Mouse (Mus musculus): ENCODE data around the gene Mei1. TPM values are rescaled to one million over a fixed set of nuclear protein-coding genes. Genes with fewer than 3 reads are reported as not detected.

Mei1 gene
- polyA plus RNA-seq, 1 experiment = 0.01 TPM

DNA sequence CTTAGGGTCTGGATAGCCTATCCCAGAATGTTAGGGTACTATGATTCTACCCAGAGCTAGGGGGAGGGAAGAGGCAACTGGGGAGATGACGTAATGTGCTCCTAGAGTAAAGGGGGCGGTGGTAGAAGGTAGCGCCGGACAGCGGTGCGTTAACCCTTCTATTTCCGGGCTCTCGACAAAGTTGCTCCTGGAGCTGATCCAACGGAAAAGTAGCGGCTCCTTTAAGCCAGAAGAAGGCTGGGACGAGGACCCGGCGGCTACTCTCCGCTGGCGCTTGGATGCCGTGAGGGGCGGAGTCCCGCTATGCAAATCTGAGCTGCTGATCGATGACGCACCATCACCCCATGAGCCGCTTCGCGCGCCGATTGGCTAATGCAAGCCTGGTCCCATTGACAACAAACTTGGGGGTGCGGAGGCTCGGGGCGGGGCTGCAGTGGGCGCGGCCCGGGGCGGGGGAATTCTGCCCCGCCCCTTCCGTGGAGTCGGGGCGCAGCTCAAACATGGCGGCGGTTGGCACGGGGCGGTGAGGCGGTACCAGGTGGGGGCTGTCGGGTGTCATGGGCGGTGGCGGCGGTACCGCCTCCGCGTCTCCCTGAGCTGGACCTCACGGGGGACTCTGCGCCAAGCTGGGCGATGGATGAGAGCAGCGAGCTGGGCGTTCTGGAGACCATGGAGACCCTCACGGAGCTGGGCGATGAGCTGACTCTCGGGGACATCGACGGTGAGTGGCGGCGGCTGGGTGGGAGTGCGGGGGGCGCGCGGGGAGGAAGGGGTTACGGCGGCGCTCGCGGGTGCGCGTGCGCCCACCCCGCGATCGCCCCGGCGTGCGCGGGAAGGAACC lies 77.2 kb downstream of the Mei1 start, which contains the start of gene Srebf2:
Gene Srebf2 (plus strand): TSS at position 412 of the 841 bp plus-strand sequence.
- TF ChIP-seq TCF12 (IDR thresholded peaks at IDR 0.05; ENCODE audit: insufficient read depth, poor library complexity, severe bottlenecking) (no peak), MYOD1 (IDR thresholded peaks at IDR 0.05; ENCODE audit: control insufficient read depth in 1 of 3, insufficient read length in 2 of 3, low read depth in 2 of 3) (peak in 2 of 3 experiments; percentile 47 to 88), CEBPB (IDR thresholded peaks at IDR 0.05; ENCODE audit: insufficient read depth, poor library complexity, severe bottlenecking) (no peak), POLR2A (IDR thresholded peaks at IDR 0.05; ENCODE audit: insufficient read length, low read depth) (peak; percentile 95), SRF (IDR thresholded peaks at IDR 0.05; ENCODE audit: control insufficient read depth, insufficient read length, low read depth) (peak; percentile 77), E2F4 (IDR thresholded peaks at IDR 0.05; ENCODE audit: insufficient read depth) (no peak), REST (IDR thresholded peaks at IDR 0.05; ENCODE audit: insufficient read depth, insufficient read length) (peak; percentile 72), MYOG (IDR thresholded peaks at IDR 0.05; ENCODE audit: control insufficient read depth in 1 of 3, insufficient read depth in 1 of 3, insufficient read length in 2 of 3, low read depth in 2 of 3) (peak in 1 of 3 experiments; percentile 66), TCF3 (IDR thresholded peaks at IDR 0.05; ENCODE audit: insufficient read length, low read depth) (peak; percentile 53), MAX (IDR thresholded peaks at IDR 0.05; ENCODE audit: low read depth) (no peak), POLR2AphosphoS2 (IDR thresholded peaks at IDR 0.05; ENCODE audit: insufficient read length, low read depth) (peak; percentile 96)
- Histone ChIP-seq H3K4me2 (ENCODE audit: low read depth) (peak within 1 kb of the TSS; percentile 89), H3K79me2 (ENCODE audit: control insufficient read depth, insufficient read depth) (peaks cover 42% of the 10 kb centered on the region), H3K4me3 (peak within 1 kb of the TSS; percentile 67), H3K27me3 (ENCODE audit: control insufficient read depth, insufficient read depth, insufficient read length) (no peaks in the 10 kb centered on the region), H3K36me3 (ENCODE audit: control insufficient read depth, insufficient read depth) (peaks cover 19% of the 10 kb centered on the region), H3ac (ENCODE audit: control insufficient read depth, insufficient read length) (peak within 1 kb of the TSS; percentile 48)

DNA sequence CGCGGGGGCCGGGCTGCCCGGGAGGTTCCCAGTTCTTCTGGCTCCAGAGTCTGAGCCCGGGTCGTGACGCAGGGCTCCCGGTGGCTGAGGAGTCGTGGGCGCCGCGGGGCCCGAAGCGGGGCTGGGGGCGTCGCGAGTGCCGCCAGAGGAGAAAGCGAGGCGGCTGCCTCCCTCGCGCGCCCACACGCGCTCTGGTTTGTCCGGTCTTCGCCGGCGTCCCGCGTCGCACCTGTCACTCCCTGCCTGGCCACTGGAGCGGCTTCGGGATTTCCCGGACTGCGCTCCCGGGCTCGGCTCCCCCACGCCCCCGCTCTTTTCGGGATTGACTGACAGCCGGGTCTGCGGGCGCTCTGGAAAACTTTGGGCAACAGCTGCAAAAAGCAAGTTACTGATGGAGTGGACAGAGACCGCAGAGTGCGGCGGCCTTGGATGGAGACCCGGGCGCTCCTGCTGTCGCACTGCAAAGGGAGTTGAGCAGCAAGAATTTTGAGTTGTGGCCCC lies 77.9 kb downstream of the Mei1 start:
- peaks cover 49% of the 10 kb centered on the region for H3K79me2 ChIP-seq (ENCODE audit: control insufficient read depth, insufficient read depth)
- peak overlapping the region; percentile 48 for H3ac ChIP-seq (ENCODE audit: control insufficient read depth, insufficient read length)
- H3K4me3 ChIP-seq = peak overlapping the region; percentile 67
- no peak for TF ChIP-seq SRF (IDR thresholded peaks at IDR 0.05; ENCODE audit: control insufficient read depth, insufficient read length, low read depth)
- peak; percentile 82 to 96 (median 96) for TF ChIP-seq MYOG (IDR thresholded peaks at IDR 0.05; ENCODE audit: control insufficient read depth in 1 of 3, insufficient read depth in 1 of 3, insufficient read length in 2 of 3, low read depth in 2 of 3)
- TF ChIP-seq MYOD1 (IDR thresholded peaks at IDR 0.05; ENCODE audit: control insufficient read depth in 1 of 3, insufficient read length in 2 of 3, low read depth in 2 of 3) = peak; percentile 81 to 97 (median 95)
- TF ChIP-seq MAX (IDR thresholded peaks at IDR 0.05; ENCODE audit: low read depth) = no peak
- no peak for TF ChIP-seq CEBPB (IDR thresholded peaks at IDR 0.05; ENCODE audit: insufficient read depth, poor library complexity, severe bottlenecking)
- TF ChIP-seq POLR2A (IDR thresholded peaks at IDR 0.05; ENCODE audit: insufficient read length, low read depth) = peak; percentile 76
- TF ChIP-seq TCF12 (IDR thresholded peaks at IDR 0.05; ENCODE audit: insufficient read depth, poor library complexity, severe bottlenecking) = peak; percentile 94
- no peak for TF ChIP-seq REST (IDR thresholded peaks at IDR 0.05; ENCODE audit: insufficient read depth, insufficient read length)
- peak; percentile 80 for TF ChIP-seq TCF3 (IDR thresholded peaks at IDR 0.05; ENCODE audit: insufficient read length, low read depth)
- TF ChIP-seq E2F4 (IDR thresholded peaks at IDR 0.05; ENCODE audit: insufficient read depth) = peak; percentile 23
- TF ChIP-seq USF1 (IDR thresholded peaks at IDR 0.05; ENCODE audit: low read depth) = no peak
- TF ChIP-seq POLR2AphosphoS2 (IDR thresholded peaks at IDR 0.05; ENCODE audit: insufficient read length, low read depth) = peak; percentile 75
- H3K4me2 ChIP-seq (ENCODE audit: low read depth) = peak overlapping the region; percentile 88
- H3K27me3 ChIP-seq (ENCODE audit: control insufficient read depth, insufficient read depth, insufficient read length) = no peaks in the 10 kb centered on the region
- peaks cover 14% of the 10 kb centered on the region for H3K36me3 ChIP-seq (ENCODE audit: control insufficient read depth, insufficient read depth)

DNA sequence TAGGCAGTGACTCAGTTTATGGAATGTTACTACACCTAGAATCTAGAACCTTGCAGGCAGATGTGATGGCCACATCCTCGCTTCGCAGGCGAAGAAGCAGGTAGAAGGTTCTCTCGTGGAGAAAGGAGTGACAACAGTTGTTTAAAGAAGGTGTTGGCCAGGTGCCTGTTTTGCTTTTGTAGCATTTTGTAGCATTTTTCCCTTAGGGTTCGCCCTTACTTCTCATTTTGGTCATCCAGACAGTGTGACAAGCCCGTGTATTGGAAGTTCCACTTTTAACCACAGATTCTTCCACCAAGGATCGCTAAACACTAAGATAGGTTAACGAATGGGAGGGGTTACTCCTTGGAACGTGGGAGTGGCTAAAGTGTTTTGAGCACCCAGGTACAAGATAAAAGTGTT lies 78.7 kb downstream of the Mei1 start:
- Histone ChIP-seq H3K36me3 (ENCODE audit: control insufficient read depth, insufficient read depth) (peaks cover 19% of the 10 kb centered on the region), H3K4me3 (peak overlapping the region; percentile 67), H3K4me2 (ENCODE audit: low read depth) (peak overlapping the region; percentile 88), H3K79me2 (ENCODE audit: control insufficient read depth, insufficient read depth) (peaks cover 58% of the 10 kb centered on the region), H3ac (ENCODE audit: control insufficient read depth, insufficient read length) (peak overlapping the region; percentile 48), H3K27me3 (ENCODE audit: control insufficient read depth, insufficient read depth, insufficient read length) (no peaks in the 10 kb centered on the region)
- TF ChIP-seq REST (IDR thresholded peaks at IDR 0.05; ENCODE audit: insufficient read depth, insufficient read length) (no peak), TCF3 (IDR thresholded peaks at IDR 0.05; ENCODE audit: insufficient read length, low read depth) (no peak), POLR2A (IDR thresholded peaks at IDR 0.05; ENCODE audit: insufficient read length, low read depth) (no peak), MYOD1 (IDR thresholded peaks at IDR 0.05; ENCODE audit: control insufficient read depth in 1 of 3, insufficient read length in 2 of 3, low read depth in 2 of 3) (no peak), TCF12 (IDR thresholded peaks at IDR 0.05; ENCODE audit: insufficient read depth, poor library complexity, severe bottlenecking) (no peak), USF1 (IDR thresholded peaks at IDR 0.05; ENCODE audit: low read depth) (no peak), MYOG (IDR thresholded peaks at IDR 0.05; ENCODE audit: control insufficient read depth in 1 of 3, insufficient read depth in 1 of 3, insufficient read length in 2 of 3, low read depth in 2 of 3) (no peak), CEBPB (IDR thresholded peaks at IDR 0.05; ENCODE audit: insufficient read depth, poor library complexity, severe bottlenecking) (no peak), SRF (IDR thresholded peaks at IDR 0.05; ENCODE audit: control insufficient read depth, insufficient read length, low read depth) (no peak), MAX (IDR thresholded peaks at IDR 0.05; ENCODE audit: low read depth) (no peak), E2F4 (IDR thresholded peaks at IDR 0.05; ENCODE audit: insufficient read depth) (no peak), POLR2AphosphoS2 (IDR thresholded peaks at IDR 0.05; ENCODE audit: insufficient read length, low read depth) (no peak)

DNA sequence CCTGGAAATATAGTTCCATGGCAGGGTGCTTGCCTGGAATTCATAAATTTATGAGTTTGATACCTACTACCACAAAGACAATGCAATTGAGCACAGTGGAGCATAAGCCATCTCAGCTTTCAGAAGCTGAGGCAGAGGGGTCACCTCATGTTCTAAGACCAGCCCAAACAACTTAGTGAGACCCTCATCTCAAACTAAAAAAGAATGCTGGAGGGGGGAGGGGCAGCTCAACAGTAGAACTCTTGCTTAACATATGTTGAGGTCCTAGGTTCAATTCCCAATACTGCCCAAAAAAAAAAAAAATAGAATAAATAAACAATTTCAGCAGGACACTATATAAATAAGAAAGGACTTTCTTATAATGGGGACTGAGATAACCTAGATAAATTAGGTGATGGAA lies 80.2 kb downstream of the Mei1 start:
- Histone ChIP-seq H3K27me3 (ENCODE audit: control insufficient read depth, insufficient read depth, insufficient read length) (no peaks in the 10 kb centered on the region), H3K4me2 (ENCODE audit: low read depth) (peak overlapping the region; percentile 26), H3K36me3 (ENCODE audit: control insufficient read depth, insufficient read depth) (peaks cover 19% of the 10 kb centered on the region), H3K4me3 (no peak overlapping the region), H3ac (ENCODE audit: control insufficient read depth, insufficient read length) (no peak overlapping the region), H3K79me2 (ENCODE audit: control insufficient read depth, insufficient read depth) (peaks cover 73% of the 10 kb centered on the region)
- no peak for TF ChIP-seq POLR2A (IDR thresholded peaks at IDR 0.05; ENCODE audit: insufficient read length, low read depth)
- no peak for TF ChIP-seq E2F4 (IDR thresholded peaks at IDR 0.05; ENCODE audit: insufficient read depth)
- TF ChIP-seq MAX (IDR thresholded peaks at IDR 0.05; ENCODE audit: low read depth) = no peak
- no peak for TF ChIP-seq MYOD1 (IDR thresholded peaks at IDR 0.05; ENCODE audit: control insufficient read depth in 1 of 3, insufficient read length in 2 of 3, low read depth in 2 of 3)
- TF ChIP-seq REST (IDR thresholded peaks at IDR 0.05; ENCODE audit: insufficient read depth, insufficient read length) = no peak
- no peak for TF ChIP-seq TCF3 (IDR thresholded peaks at IDR 0.05; ENCODE audit: insufficient read length, low read depth)
- no peak for TF ChIP-seq MYOG (IDR thresholded peaks at IDR 0.05; ENCODE audit: control insufficient read depth in 1 of 3, insufficient read depth in 1 of 3, insufficient read length in 2 of 3, low read depth in 2 of 3)
- no peak for TF ChIP-seq USF1 (IDR thresholded peaks at IDR 0.05; ENCODE audit: low read depth)
- no peak for TF ChIP-seq TCF12 (IDR thresholded peaks at IDR 0.05; ENCODE audit: insufficient read depth, poor library complexity, severe bottlenecking)
- no peak for TF ChIP-seq SRF (IDR thresholded peaks at IDR 0.05; ENCODE audit: control insufficient read depth, insufficient read length, low read depth)
- no peak for TF ChIP-seq CEBPB (IDR thresholded peaks at IDR 0.05; ENCODE audit: insufficient read depth, poor library complexity, severe bottlenecking)
- no peak for TF ChIP-seq POLR2AphosphoS2 (IDR thresholded peaks at IDR 0.05; ENCODE audit: insufficient read length, low read depth)

Measured in myocyte (in vitro differentiated cells).